Mouse (Mus musculus): Measurements from ENCODE around the gene Tspan12.

Gene Tspan12

DNA sequence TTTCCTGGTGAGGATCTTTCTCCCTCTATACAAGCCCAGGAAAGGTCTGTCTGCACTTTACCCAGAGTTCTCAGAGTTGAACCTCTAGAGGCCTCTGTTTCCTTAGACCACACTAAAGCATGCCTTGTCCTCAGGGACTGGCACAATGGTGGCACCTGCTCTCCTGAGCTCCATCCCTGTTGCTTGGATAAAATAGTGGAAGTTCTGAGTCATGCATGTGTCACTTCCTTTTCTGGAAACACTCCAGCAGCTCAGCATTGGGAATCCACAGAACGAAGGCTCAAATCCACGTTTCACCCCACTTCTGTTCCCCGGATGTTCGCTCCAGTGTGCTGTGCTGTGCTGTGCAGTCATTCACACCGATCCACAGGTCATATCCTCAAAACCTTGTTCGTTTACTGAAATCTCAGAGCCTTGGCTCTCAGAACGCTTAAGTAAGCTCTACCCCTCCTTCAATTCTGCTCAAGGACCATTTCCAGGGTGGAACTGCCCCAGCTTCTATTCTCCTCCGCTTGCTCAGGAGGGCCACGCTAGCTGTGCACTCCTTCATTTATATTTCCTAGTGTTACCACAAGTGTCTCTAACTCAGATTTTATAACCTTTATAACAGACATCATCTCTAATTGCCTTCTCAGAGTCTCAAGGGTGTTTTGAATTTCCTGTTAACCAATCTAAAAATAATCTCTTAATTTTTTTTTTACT, 83.4 kb downstream of the Tspan12 start:
- peak in 1 of 2 experiments; percentile 21 for DNase-seq

DNA sequence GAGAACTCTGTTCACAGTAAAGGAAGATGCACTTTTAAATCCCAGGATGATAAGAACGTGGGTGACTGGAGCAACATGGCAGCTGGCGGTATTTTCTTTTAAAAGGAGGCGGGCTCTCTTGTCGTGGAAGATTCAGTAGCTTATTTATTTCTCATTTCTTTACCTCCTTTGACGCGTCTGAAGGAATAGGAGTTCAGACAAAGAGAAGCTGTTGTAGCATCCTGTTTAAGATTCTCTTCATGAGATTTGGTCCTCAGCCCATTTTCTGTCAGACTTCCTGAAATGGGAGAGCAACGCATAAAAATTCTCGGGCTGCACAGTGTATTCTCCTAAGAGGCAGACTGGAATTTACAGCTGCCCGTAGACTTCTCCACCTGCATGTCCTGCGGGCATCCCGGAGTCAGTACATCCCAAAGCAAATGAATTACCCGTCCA, 84.5 kb downstream of the Tspan12 start:
- no peak for DNase-seq

DNA sequence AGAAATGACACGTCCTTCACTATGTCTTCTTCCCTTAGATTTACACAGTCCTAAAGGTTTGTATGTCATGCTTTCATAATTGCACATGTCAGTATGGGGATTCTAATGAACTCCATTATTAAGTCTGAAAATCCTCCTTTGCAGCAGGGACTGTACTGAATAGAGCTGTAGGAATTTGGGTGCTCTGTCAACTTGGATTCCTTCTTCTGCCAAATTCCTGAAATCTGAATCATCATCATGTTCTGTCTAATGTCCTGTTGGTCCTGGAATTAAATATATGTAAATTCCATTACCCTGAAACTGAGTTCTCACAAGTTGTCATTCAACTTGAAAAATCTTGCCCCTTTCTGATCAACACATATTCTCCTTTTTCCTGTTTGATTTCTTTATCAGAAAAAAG, 104.8 kb downstream of the Tspan12 start:
- no peak for DNase-seq

DNA sequence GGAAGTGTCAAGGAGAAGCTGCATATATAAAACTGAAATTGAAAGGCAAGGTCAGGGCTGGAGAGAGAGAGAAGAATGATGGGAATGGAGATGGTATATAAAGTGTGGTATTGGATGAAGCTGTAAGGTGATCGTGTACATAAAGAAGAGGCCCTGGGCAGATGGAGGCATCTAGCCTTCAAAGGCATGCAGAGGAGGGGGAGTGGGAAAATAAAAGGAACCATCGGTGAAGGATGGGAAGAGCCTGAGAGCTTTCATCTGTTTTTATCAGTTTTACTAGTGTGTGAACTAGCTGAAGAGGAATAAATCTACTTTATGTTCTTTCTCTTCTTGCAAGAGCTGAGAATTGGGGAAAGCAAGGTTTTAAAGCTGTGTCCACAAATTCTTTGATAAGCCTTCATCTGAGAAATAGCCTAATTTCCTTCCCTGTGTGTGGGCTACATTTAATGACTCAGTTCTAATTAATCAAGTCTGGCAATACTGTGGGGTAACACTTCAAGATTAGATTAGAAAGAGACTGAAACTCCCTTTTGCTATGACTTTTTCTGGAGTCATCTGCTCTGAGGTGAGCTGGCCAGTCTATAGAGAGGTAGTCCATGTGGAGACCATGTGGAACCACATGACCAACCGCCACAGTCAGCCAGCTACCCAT, 107.6 kb downstream of the Tspan12 start:
- no peak for DNase-seq

DNA sequence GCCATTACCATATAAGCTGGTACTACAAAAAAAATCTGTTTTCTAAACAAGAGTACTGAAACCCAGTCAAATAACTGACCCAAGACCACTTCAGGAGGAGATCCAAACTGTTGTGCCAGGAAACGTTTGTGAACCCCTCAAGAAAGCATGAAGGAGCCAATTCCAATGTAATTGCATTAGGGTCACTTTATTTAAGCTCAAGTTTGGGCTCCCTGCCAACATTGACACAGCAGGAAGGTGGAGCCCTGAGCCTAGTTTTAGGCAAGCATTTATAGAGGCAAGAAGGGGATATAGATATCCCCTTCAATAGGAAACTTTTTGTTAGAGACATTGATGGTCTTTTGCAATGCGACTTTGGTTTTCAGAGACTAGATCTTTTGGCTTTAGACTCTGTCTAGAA, 111.7 kb downstream of the Tspan12 start:
- DNase-seq, result no peak

DNA sequence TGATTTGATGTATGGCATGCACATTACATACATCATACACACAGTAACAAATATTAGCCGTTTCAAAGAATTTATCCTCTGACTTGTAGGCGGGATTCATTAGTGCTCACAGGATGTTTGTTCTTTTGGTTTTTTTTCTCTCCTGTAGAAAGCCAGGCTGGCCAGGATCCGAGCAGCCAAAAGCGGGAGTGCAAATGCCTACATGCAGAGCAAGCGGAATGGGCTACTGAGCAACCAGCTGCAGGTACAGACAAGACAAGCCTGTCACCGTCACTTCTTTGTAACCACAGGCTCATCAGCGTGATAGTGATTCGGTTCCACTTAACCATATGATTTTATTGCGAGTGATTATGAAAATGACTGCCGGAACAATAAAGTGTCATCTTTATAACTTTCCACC, 130.1 kb downstream of the Tspan12 start:
- no peak for DNase-seq
